Mouse (Mus musculus) G1E-ER4 (cell line): ENCODE data around the gene Svs4. TPM values are rescaled to one million over a fixed set of nuclear protein-coding genes. Genes with fewer than 3 reads are reported as not detected.
"Not testable (repeated sequence)": the region's sequence is repeated elsewhere in the genome, so short reads cannot be mapped to it uniquely, and the experiment has no call there.

Experiments used
- GATA1 ChIP-seq: IDR thresholded peaks from one replicate; pipeline ENCODE4 v1.8.0; 2012; ENCODE audit warnings: low read length, inconsistent platforms
- polyA plus RNA-seq: library from polyadenylated mRNA; stranded (reverse); fragments of >175 nt; gene quantifications from 2 replicates; pipeline ENCODE4 v1.2.3, GENCODE M21; 2012

The Svs4 gene
- not detected in 2 replicates for polyA plus RNA-seq

DNA sequence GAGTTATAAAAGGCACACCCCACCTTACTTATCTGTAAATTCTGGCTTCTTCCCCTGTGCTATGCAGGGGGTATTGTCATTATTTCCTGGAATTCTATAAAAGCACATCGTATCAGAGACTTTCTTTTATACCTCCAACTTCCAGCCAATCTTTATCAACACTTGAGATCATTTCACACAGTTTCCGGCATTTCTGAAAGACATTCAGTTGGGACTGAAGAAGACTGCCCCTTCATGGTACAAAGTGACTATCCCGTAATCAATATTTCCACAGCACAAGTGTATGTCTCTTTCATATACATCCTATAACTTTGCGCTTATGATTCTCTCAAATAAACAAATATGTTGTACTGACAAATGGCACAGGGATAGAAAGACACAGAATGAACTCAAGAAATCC lies at the start of gene Svs4:
Gene Svs4 (minus strand): TSS at position 101 of the 400 bp plus-strand sequence.
- no peak for TF ChIP-seq GATA1

DNA sequence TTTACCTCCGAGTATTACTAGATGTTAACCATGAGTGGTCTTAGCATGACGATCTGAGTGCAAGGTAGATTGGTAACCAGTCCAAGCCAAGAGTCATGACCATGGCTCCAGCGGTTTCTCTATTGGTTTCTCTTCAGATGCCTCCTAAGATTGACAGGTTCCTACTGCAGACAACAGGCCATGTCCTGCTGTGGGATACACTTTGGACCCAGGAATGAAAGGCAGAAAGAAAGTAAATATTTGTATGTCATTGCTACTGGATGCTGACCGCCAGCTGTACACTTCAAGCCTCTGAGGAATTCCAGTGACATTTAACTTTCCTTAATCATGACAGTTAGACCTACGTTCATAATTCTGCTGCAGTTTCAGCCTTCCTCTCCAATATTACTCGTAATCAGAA lies 42.7 kb upstream of the Svs4 start:
- TF ChIP-seq GATA1, result no peak

DNA sequence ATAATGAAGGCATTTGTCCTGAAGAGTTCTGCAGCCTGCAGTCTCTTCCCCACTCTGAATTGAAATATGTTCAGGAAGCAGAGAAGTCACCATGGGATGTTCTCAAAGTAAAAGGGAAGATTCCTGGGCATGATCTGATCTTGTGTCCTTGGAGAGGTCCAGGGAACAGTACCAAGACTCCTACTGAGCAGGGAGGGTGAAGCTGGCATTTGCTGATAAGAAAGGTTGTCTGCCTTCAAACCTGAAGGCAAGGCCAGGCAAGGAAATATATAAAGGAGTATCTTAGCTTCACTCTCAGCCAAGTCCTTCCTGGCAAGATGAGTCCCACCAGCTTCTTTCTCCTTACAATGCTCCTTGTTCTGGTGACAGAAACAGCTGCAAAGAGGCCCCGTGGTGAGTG lies 38.2 kb upstream of the Svs4 start, which contains the start of gene Svs6:
Gene Svs6 (plus strand): TSS at position 301 of the 400 bp plus-strand sequence.
- TF ChIP-seq GATA1, result not testable (repeated sequence)

DNA sequence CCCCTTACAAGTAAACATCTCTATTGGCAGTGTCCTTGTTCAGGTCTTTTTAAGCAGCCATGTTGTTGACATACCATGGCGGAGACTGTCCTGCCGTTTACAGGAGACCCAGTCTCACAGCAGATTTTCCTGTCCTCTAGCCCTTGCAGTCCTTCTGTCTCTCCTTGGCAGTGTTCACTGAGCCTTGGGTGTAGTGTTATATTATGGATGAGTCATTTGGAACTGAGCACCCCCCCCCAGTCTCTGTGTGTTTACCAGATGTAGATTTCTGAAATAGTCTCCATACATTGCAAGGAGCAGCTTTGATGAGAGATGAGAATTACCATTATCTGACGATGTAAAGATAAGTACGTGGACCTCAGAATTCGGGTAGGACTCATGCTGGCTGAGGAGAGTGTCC lies 34.3 kb upstream of the Svs4 start:
- no peak for TF ChIP-seq GATA1

DNA sequence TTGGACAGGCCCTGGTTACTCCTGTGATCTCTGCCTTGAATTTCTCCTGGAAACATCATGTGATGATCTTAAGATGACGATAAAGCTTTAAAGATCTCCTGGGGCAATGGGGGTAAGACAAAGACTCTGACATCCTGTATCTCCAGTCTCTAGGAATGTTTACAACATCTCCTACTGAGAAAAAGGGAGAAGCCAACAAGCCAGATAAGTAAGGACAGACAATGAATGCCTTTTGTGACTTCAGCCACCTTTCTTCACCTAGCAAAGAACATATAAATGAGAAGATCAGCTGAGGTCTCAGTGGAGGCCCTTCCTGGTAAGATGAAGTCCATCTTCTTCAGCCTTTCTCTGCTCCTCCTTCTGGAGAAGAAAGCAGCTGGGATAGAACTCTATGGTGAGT lies 10.7 kb upstream of the Svs4 start, which contains the start of gene Svs3a:
Gene Svs3a (plus strand): TSS at position 301 of the 400 bp plus-strand sequence.
- not testable (repeated sequence) for TF ChIP-seq GATA1

DNA sequence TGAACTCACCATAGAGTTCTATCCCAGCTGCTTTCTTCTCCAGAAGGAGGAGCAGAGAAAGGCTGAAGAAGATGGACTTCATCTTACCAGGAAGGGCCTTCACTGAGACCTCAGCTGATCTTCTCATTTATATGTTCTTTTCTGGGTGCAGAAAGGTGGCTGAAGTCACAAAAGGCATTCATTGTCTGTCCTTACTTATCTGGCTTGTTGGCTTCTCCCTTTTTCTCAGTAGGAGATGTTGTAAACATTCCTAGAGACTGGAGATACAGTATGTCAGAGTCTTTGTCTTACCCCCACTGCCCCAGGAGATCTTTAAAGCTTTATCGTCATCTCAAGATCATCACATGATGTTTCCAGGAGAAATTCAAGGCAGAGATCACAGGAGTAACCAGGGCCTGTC lies 21.7 kb downstream of the Svs4 start, which contains the start of gene Svs3b:
Gene Svs3b (minus strand): TSS at position 101 of the 400 bp plus-strand sequence.
- TF ChIP-seq GATA1, result not testable (repeated sequence)

DNA sequence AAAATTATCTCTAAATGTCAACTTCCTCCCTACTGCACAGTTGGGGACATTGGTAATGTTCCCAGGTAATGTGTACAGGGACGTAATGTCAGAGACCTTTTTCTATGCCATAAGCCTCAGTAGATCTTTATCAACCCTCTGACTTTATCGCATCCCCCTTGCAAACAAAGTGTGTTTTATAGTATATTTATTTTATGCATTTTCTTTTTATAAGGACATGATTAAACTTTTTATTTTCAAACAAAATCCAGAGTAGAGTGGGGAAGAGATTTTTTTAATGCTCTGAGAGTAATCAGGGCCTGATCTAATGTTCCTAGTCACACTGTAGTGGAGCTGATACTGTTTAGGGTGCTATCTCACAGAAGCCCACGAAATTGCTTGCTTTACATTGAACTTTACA lies 39.9 kb downstream of the Svs4 start, which contains the start of gene Svs2:
Gene Svs2 (minus strand): TSS at position 101 of the 400 bp plus-strand sequence.
- no peak for TF ChIP-seq GATA1

DNA sequence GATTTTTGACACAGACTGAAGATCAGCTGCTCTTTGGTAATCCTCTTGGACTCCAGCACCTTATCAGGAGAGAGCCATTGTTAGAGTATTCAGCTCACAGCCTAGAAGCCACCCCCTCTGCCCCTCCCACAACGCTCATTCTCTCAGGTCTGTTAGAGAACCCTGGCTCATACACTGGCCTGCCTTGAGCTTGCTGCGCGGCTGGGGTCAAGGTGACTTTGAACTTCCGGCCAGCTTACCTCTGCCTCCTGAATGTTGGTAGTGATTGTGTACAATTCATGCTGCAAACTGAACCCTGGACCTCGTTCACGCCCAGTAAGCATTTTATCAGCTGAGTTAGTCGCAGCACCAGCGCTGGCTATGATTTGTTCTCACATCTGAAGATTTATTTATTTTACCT lies 45.6 kb downstream of the Svs4 start:
- no peak for TF ChIP-seq GATA1

DNA sequence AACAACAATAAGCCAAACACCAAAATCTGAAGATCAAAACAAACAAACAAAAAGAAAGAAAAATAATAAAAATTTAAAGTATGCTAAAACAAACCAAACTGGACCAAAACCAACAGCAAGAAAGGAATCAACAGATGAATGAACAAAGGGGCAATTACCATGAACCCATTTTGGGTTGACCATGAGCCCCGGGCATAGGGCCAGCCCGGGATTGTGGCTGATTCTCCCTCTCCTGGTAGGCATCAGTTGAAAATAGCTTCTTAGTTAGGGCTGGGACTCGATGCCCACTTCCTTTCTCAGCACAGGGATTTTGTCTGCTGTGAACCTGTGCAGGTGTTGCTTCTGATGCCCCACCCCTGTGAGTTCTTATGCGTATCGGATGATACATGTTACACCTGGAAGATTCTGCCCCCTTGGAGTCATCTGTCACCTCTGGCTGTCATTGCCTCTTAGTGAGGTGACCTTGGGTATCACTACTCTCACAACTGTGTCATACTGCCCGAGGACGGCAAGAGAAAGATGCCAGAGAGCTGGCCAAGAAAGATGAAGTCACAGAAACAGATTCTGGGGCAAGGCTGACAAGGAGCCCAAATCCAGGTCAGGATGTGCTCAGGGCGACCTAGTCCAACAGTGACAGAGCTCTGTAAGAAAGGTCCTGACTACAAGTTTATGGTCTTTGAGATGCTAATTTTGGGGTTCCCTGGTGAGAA lies 49.7 kb downstream of the Svs4 start:
- TF ChIP-seq GATA1, result no peak

Other genes with a start within 250 kb of the Svs4 start
- 38.3 and 60.7 TPM in 2 replicates for gene Stk4, start 208.1 kb downstream of the Svs4 start, polyA plus RNA-seq
- gene Tomm34, start 207.3 kb downstream of the Svs4 start, polyA plus RNA-seq, result 27.7 and 33.2 TPM in 2 replicates
- gene Kcns1, start 107.3 kb downstream of the Svs4 start, polyA plus RNA-seq, result not detected in 2 replicates
- gene Wfdc5, start 95.7 kb downstream of the Svs4 start, polyA plus RNA-seq, result not detected in 2 replicates
- gene Wfdc12, start 87.9 kb downstream of the Svs4 start, polyA plus RNA-seq, result not detected in 2 replicates
- gene Wfdc15a, start 78.3 kb downstream of the Svs4 start, polyA plus RNA-seq, result not detected in 2 replicates
- gene Wfdc15b, start 56.8 kb downstream of the Svs4 start, polyA plus RNA-seq, result not detected in 2 replicates
- not detected in 2 replicates for gene Svs2, start 40.0 kb downstream of the Svs4 start, polyA plus RNA-seq
- not detected in 2 replicates for gene Svs3b, start 21.8 kb downstream of the Svs4 start, polyA plus RNA-seq
- not detected in 2 replicates for gene Svs3a, start 10.8 kb upstream of the Svs4 start, polyA plus RNA-seq
- gene Svs6, start 38.3 kb upstream of the Svs4 start, polyA plus RNA-seq, result not detected in 2 replicates
- not detected in 2 replicates for gene Svs5, start 54.3 kb upstream of the Svs4 start, polyA plus RNA-seq
- not detected in 2 replicates for gene Slpi, start 110.6 kb upstream of the Svs4 start, polyA plus RNA-seq
- not detected in 2 replicates for gene Rbpjl, start 124.7 kb upstream of the Svs4 start, polyA plus RNA-seq
- not detected in 2 replicates for gene Matn4, start 126.7 kb upstream of the Svs4 start, polyA plus RNA-seq
- not detected in 2 replicates for gene Sdc4, start 165.4 kb upstream of the Svs4 start, polyA plus RNA-seq
- gene Sys1, start 178.5 kb upstream of the Svs4 start, polyA plus RNA-seq, result 219 and 244 TPM in 2 replicates
- 8.1 and 9.4 TPM in 2 replicates for gene Gm20458, start 182.5 kb upstream of the Svs4 start, polyA plus RNA-seq
- gene Trp53tg5, start 195.3 kb upstream of the Svs4 start, polyA plus RNA-seq, result not detected in 2 replicates
- gene Dbndd2, start 207.6 kb upstream of the Svs4 start, polyA plus RNA-seq, result 25.2 and 30.2 TPM in 2 replicates
- gene Pigt, start 219.1 kb upstream of the Svs4 start, polyA plus RNA-seq, result 118 and 139 TPM in 2 replicates